Mouse (Mus musculus): ENCODE measurements around the gene Tmem132d.
A peak's percentile ranks its signal among the peaks of the same experiment; 100 is the strongest.

The Tmem132d gene

GRCm38 (mm10) chr5:128211125-128211524 lies 221.8 kb downstream of the Tmem132d start:
- no peak for DNase-seq (ENCODE audit: low spot score)

- DNase-seq (ENCODE audit: low spot score), result no peak
Observed at GRCm38 (mm10) chr5:128205716-128206115, 227.2 kb downstream of the Tmem132d start.

GRCm38 (mm10) chr5:128204685-128205320 lies 228.1 kb downstream of the Tmem132d start:
- DNase-seq (ENCODE audit: low spot score), result no peak

- DNase-seq (ENCODE audit: low spot score), result peak; percentile 4
Observed at GRCm38 (mm10) chr5:128203879-128204581, 228.8 kb downstream of the Tmem132d start.

- no peak for DNase-seq (ENCODE audit: low spot score)
Observed at GRCm38 (mm10) chr5:128194106-128194505, 238.8 kb downstream of the Tmem132d start.

GRCm38 (mm10) chr5:128192485-128193055 lies 240.3 kb downstream of the Tmem132d start:
- no peak for DNase-seq (ENCODE audit: low spot score)

GRCm38 (mm10) chr5:128191710-128192109 lies 241.2 kb downstream of the Tmem132d start:
- DNase-seq (ENCODE audit: low spot score), result no peak

- DNase-seq (ENCODE audit: low spot score), result no peak
Observed at GRCm38 (mm10) chr5:128190243-128190820, 242.5 kb downstream of the Tmem132d start.

- DNase-seq (ENCODE audit: low spot score), result no peak
Observed at GRCm38 (mm10) chr5:128176234-128176633, 256.6 kb downstream of the Tmem132d start.

- DNase-seq (ENCODE audit: low spot score), result no peak
Observed at GRCm38 (mm10) chr5:128158901-128159675, 273.8 kb downstream of the Tmem132d start.

GRCm38 (mm10) chr5:128151461-128151860 lies 281.4 kb downstream of the Tmem132d start:
- no peak for DNase-seq (ENCODE audit: low spot score)

GRCm38 (mm10) chr5:128146901-128147645 lies 285.8 kb downstream of the Tmem132d start:
- no peak for DNase-seq (ENCODE audit: low spot score)

- DNase-seq (ENCODE audit: low spot score), result no peak
Observed at GRCm38 (mm10) chr5:128144799-128145198, 288.1 kb downstream of the Tmem132d start.

- DNase-seq (ENCODE audit: low spot score), result no peak
Observed at GRCm38 (mm10) chr5:128136818-128137217, 296.1 kb downstream of the Tmem132d start.

GRCm38 (mm10) chr5:128122656-128123055 lies 310.2 kb downstream of the Tmem132d start:
- DNase-seq (ENCODE audit: low spot score), result no peak

GRCm38 (mm10) chr5:128119171-128119570 lies 313.7 kb downstream of the Tmem132d start:
- no peak for DNase-seq (ENCODE audit: low spot score)

- no peak for DNase-seq (ENCODE audit: low spot score)
Observed at GRCm38 (mm10) chr5:128113107-128113506, 319.8 kb downstream of the Tmem132d start.

- DNase-seq (ENCODE audit: low spot score), result no peak
Observed at GRCm38 (mm10) chr5:128112518-128112917, 320.4 kb downstream of the Tmem132d start.

GRCm38 (mm10) chr5:128111664-128112063 lies 321.2 kb downstream of the Tmem132d start:
- no peak for DNase-seq (ENCODE audit: low spot score)

GRCm38 (mm10) chr5:128102556-128102955 lies 330.3 kb downstream of the Tmem132d start:
- no peak for DNase-seq (ENCODE audit: low spot score)

- DNase-seq (ENCODE audit: low spot score), result no peak
Observed at GRCm38 (mm10) chr5:128100331-128100730, 332.5 kb downstream of the Tmem132d start.

All from lung, postnatal 25 days (tissue).